ENCODE assay signal across 27 mouse cellular contexts in genomic region chr5:103164022-103164421, GRCm38 (mm10). TPM values are rescaled to one million over a fixed set of nuclear protein-coding genes. Genes with fewer than 3 reads are reported as not detected.
A peak's percentile ranks its signal among the peaks of the same experiment; 100 is the strongest.
DNase-seq lines count a peak whose midpoint lies in the region; ATAC-seq and TF ChIP-seq lines count a peak whose summit lies in the region.
"Had no signal": no experiment of that assay in that cellular context is flagged by ENCODE, and none has a peak within 500 bp of the region (broad histone marks: within the 10 kb centered on the region; RNA-seq: fewer than 3 reads in every experiment).

No protein-coding gene starts in this region.

- 87% methylated on average over 3 of the region's 3 CpGs for WGBS in stomach, postnatal 0 days
- WGBS in neural tube, embryonic 15.5 days, result 95% methylated on average over 3 of the region's 3 CpGs

- TF ChIP-seq RAD21 in CH12.LX (IDR thresholded peaks at IDR 0.05; ENCODE audit: low read depth, low read length), result peak; percentile 48

- no peaks in the 10 kb centered on the region for H3K9me3 ChIP-seq in CH12.LX (replicated peaks; ENCODE audit: low read length)
- no peaks in the 10 kb centered on the region for H3K9me3 ChIP-seq in stomach, postnatal 0 days (ENCODE audit: control insufficient read depth, low read length)
- no peaks in the 10 kb centered on the region for H3K9me3 ChIP-seq in neural tube, embryonic 15.5 days (replicated peaks)
- H3K9me3 ChIP-seq: embryonic facial prominence, embryonic 13.5 days; embryonic facial prominence, embryonic 15.5 days; forebrain, embryonic 10.5 days; forebrain, embryonic 12.5 days had no signal

- ATAC-seq in stomach, postnatal 0 days (ENCODE audit: low FRiP score, low TSS enrichment), result no peak
- no peak for ATAC-seq in neural tube, embryonic 15.5 days (ENCODE audit: low FRiP score)
- ATAC-seq: activated CD4-positive, CD25-positive, alpha-beta regulatory T cell, adult 4 months; CD4-positive, CD25-positive, alpha-beta regulatory T cell, adult 4 months; forebrain, embryonic 14.5 days; forebrain, embryonic 16.5 days had no signal

- no peaks in the 10 kb centered on the region for H3K4me1 ChIP-seq in CH12.LX (ENCODE audit: control insufficient read depth in 1 of 2, insufficient read depth in 2 of 2)
- no peaks in the 10 kb centered on the region for H3K4me1 ChIP-seq in stomach, postnatal 0 days (replicated peaks; ENCODE audit: control insufficient read depth, insufficient read depth)
- H3K4me1 ChIP-seq in neural tube, embryonic 15.5 days, result peaks cover 30% of the 10 kb centered on the region

- no peaks in the 10 kb centered on the region for H3K36me3 ChIP-seq in CH12.LX (replicated peaks in 1 of 2; ENCODE audit: control insufficient read depth in 1 of 2, insufficient read depth in 1 of 2, low read length in 1 of 2)
- no peaks in the 10 kb centered on the region for H3K36me3 ChIP-seq in stomach, postnatal 0 days (ENCODE audit: control insufficient read depth, insufficient read depth, low read length)
- no peaks in the 10 kb centered on the region for H3K36me3 ChIP-seq in neural tube, embryonic 15.5 days
- H3K36me3 ChIP-seq: embryonic facial prominence, embryonic 13.5 days; embryonic facial prominence, embryonic 15.5 days; forebrain, embryonic 10.5 days; forebrain, embryonic 12.5 days had no signal

- in situ Hi-C loops in CH12.LX (cut with MboI; ENCODE audit: low pct_ligation_motif_present, low pct_unique_long_range_greater_than_20kb, low sequenced_read_pairs), result no loop called here

- peak; percentile 36 for TF ChIP-seq CTCF in layer of hippocampus, adult 2 months (conservative IDR thresholded peaks at IDR 0.05)
- TF ChIP-seq CTCF in CH12.LX (conservative IDR thresholded peaks at IDR 0.05 in 1 of 2, IDR thresholded peaks at IDR 0.05 in 1 of 2; ENCODE audit: low read depth in 2 of 2, low read length in 2 of 2), result peak in 1 of 2 experiments; percentile 44; a peak in 2 of 4 replicates
- peak; percentile 42 for TF ChIP-seq CTCF in stomach, postnatal 0 days (IDR thresholded peaks at IDR 0.05; ENCODE audit: low read depth)

- no peaks in the 10 kb centered on the region for H3K79me2 ChIP-seq in CH12.LX (replicated peaks; ENCODE audit: control insufficient read depth, extremely low read depth, insufficient read depth, poor library complexity, severe bottlenecking)

- TF ChIP-seq EP300 in CH12.LX (IDR thresholded peaks at IDR 0.05; ENCODE audit: low read length), result no peak
- no peak for TF ChIP-seq EP300 in stomach, postnatal 0 days (optimal IDR thresholded peaks at IDR 0.05)

- no peaks in the 10 kb centered on the region for H3K27me3 ChIP-seq in CH12.LX (replicated peaks)
- no peaks in the 10 kb centered on the region for H3K27me3 ChIP-seq in stomach, postnatal 0 days (ENCODE audit: control insufficient read depth, insufficient read depth, low read length)
- no peaks in the 10 kb centered on the region for H3K27me3 ChIP-seq in neural tube, embryonic 15.5 days (replicated peaks)
- H3K27me3 ChIP-seq: embryonic facial prominence, embryonic 13.5 days; embryonic facial prominence, embryonic 15.5 days; forebrain, embryonic 12.5 days had no signal

- H3K27ac ChIP-seq in layer of hippocampus, adult 2 months, result no peak overlapping the region
- H3K27ac ChIP-seq in CH12.LX (ENCODE audit: insufficient read depth, low read depth), result no peak overlapping the region
- no peak overlapping the region for H3K27ac ChIP-seq in stomach, postnatal 0 days (replicated peaks)
- H3K27ac ChIP-seq in neural tube, embryonic 15.5 days (replicated peaks), result no peak overlapping the region
- H3K27ac ChIP-seq: embryonic facial prominence, embryonic 13.5 days; embryonic facial prominence, embryonic 15.5 days; forebrain, embryonic 10.5 days; forebrain, embryonic 12.5 days had no signal

- no peak overlapping the region for H3K4me3 ChIP-seq in layer of hippocampus, adult 2 months
- no peak overlapping the region for H3K4me3 ChIP-seq in CH12.LX (replicated peaks in 1 of 3; ENCODE audit: low read depth in 2 of 3, low read length in 2 of 3, poor library complexity in 1 of 3)
- no peak overlapping the region for H3K4me3 ChIP-seq in stomach, postnatal 0 days (ENCODE audit: low read depth, low read length)
- no peak overlapping the region for H3K4me3 ChIP-seq in neural tube, embryonic 15.5 days (replicated peaks)
- H3K4me3 ChIP-seq: embryonic facial prominence, embryonic 13.5 days; embryonic facial prominence, embryonic 15.5 days; erythroblast, embryonic 14.5 days; forebrain, embryonic 10.5 days; forebrain, embryonic 12.5 days had no signal

- TF ChIP-seq POLR2A in CH12.LX (IDR thresholded peaks at IDR 0.05; ENCODE audit: low read depth, low read length), result no peak

- no peak overlapping the region for H3K4me2 ChIP-seq in CH12.LX (ENCODE audit: insufficient read depth, low read depth, poor library complexity, severe bottlenecking)
- H3K4me2 ChIP-seq in stomach, postnatal 0 days (replicated peaks; ENCODE audit: low read depth), result no peak overlapping the region
- H3K4me2 ChIP-seq in neural tube, embryonic 15.5 days, result no peak overlapping the region
- H3K4me2 ChIP-seq: embryonic facial prominence, embryonic 13.5 days; embryonic facial prominence, embryonic 15.5 days; forebrain, embryonic 12.5 days had no signal

- H3K9ac ChIP-seq in CH12.LX (ENCODE audit: insufficient read depth, low read depth), result no peak overlapping the region
- H3K9ac ChIP-seq in stomach, postnatal 0 days (ENCODE audit: low read length), result no peak overlapping the region
- no peak overlapping the region for H3K9ac ChIP-seq in neural tube, embryonic 15.5 days (replicated peaks)
- H3K9ac ChIP-seq: embryonic facial prominence, embryonic 13.5 days; embryonic facial prominence, embryonic 15.5 days; forebrain, embryonic 12.5 days had no signal

- dilution Hi-C loops in CH12.LX (cut with MboI; ENCODE audit: extremely low pct_ligation_motif_present, extremely low pct_unique_long_range_greater_than_20kb, low sequenced_read_pairs), result no loop called here

- no peak for DNase-seq in layer of hippocampus, adult 2 months (ENCODE audit: low spot score in 2 of 2)
- DNase-seq in layer of hippocampus, adult 9-11 months, result no peak
- no peak for DNase-seq in CH12.LX (ENCODE audit: extremely low read depth)
- DNase-seq in stomach, postnatal 0 days (ENCODE audit: low spot score), result no peak
- DNase-seq in frontal cortex, postnatal 10 days (ENCODE audit: low spot score in 2 of 2), result no peak
- DNase-seq: adrenal gland, adult 8-10 months; adrenal gland, postnatal 14 days; adrenal gland, postnatal 36 days; B cell, adult 2 months; cerebellum, adult 11-12 months; cerebellum, adult 2 months; cerebellum, adult 9-10 months; cerebellum, postnatal 14 days; cerebellum, postnatal 36 days; embryo, embryonic 11 days had no signal

TF ChIP-seq in CH12.LX, 34 proteins besides CTCF, POLR2A, EP300 and RAD21:
- TF ChIP-seq SMC3 (IDR thresholded peaks at IDR 0.05; ENCODE audit: low read depth, low read length), result peak; percentile 32
- TF ChIP-seq CHD2 (IDR thresholded peaks at IDR 0.05; ENCODE audit: low read length), result no peak
- no peak for TF ChIP-seq UBTF (IDR thresholded peaks at IDR 0.05; ENCODE audit: low read depth, low read length)
- TF ChIP-seq NRF1 (IDR thresholded peaks at IDR 0.05; ENCODE audit: low read depth, low read length), result no peak
- no peak for TF ChIP-seq SIN3A (IDR thresholded peaks at IDR 0.05; ENCODE audit: low read length)
TF ChIP-seq in CH12.LX: peak in this region for 1.

RNA-seq across cellular contexts. Expression of gene Mapk10, which starts 47.1 kb away (rescaled TPM):
- total RNA-seq in layer of hippocampus, adult 2 months (2021), result 100 to 1,000 TPM; 470 to 471 TPM
- total RNA-seq in CH12.LX (2012; rRNA removed) (0.29 and 0.47 TPM in 2 replicates), CH12.LX (2014; rRNA removed) (0.14 and 0.95 TPM in 2 replicates)
- 0.10 and 0.16 TPM in 2 replicates for polyA plus RNA-seq in CH12.LX (2012; ENCODE audit: insufficient read length, low read depth)
- 2.2 TPM in 2 replicates for polyA plus RNA-seq in stomach, postnatal 0 days (2015; fragmentation: Nextera tagmentation; extraction: Ambion mirVana)
- 78.7 and 90.3 TPM in 2 replicates for polyA plus RNA-seq in neural tube, embryonic 15.5 days (2015; fragmentation: Nextera tagmentation; extraction: Ambion mirVana)
- total RNA-seq: common myeloid progenitor, adult 5-6 weeks; MEL had no signal
- polyA plus RNA-seq: CD4-positive, CD25-positive, alpha-beta regulatory T cell, adult 4 months; erythroblast, embryonic 14.5 days had no signal

Comparison
In these comparisons a context has a peak if more than half of its experiments do, and no peak if none do; other contexts are left out.
1. RNA of gene Mapk10, which starts 47.1 kb away (polyA plus RNA-seq): 78.7 to 90.3 TPM in neural tube, embryonic 15.5 days; 2.2 TPM in stomach, postnatal 0 days and 0.10 to 0.16 TPM in CH12.LX; every median in the first group is over 10 times any median in the second.